Mouse (Mus musculus): ENCODE results near the gene Becn1. TPM values are rescaled to one million over a fixed set of nuclear protein-coding genes. Genes with fewer than 3 reads are reported as not detected.

Gene Becn1
- polyA plus RNA-seq, 1 experiment from 2014 or later, result 175 TPM

DNA sequence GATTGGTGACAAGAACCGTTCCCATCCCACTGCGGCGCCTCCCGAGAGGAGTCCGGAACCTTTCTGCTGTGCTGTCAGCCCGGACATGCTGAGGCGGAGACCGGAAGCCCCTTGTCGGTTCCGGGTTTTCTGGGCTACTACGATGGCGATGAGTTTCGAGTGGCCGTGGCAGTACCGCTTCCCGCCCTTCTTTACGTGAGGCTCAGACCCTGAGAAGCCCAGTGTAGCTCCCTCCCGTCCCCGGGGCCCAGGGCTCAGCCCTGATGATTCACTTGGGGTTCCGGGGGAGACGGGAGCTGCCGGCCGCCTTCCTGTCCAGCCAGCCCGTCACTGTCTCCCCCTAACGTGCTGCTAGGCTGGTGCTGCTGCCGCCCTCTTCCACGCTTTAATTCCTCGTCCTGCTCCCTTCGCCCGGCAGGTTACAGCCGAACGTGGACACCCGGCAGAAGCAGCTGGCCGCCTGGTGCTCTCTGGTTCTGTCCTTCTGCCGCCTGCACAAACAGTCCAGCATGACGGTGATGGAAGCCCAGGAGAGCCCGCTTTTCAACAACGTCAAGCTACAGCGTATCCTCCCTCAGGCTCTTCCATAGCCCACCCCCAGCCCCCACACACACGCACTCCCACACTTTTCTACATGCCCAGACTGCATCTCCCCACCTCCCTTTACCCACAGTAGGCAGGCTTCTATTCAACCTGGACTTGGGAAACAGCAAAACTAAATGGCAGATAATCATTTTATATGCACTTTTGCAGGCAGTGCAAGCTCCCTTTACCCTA, 48.3 kb downstream of the Becn1 start, which contains the start of gene Vps25:
Gene Vps25, plus strand, starts transcription at position 95 of the 777 bp plus-strand sequence.
- H3K27ac ChIP-seq (ENCODE audit: low read depth, low read length), result peak within 1 kb of the TSS; percentile 89
- ATAC-seq, result peak; percentile 93
- under 1% methylated on average over 40 of the region's 40 CpGs for WGBS
- H3K9me3 ChIP-seq (ENCODE audit: control insufficient read depth, low read length), result no peaks in the 10 kb centered on the region
- peaks cover 13% of the 10 kb centered on the region for H3K4me1 ChIP-seq (ENCODE audit: control insufficient read depth, insufficient read depth, low read depth, low read length)
- peak within 1 kb of the TSS; percentile 92 for H3K9ac ChIP-seq (ENCODE audit: low read depth, low read length)
- peak within 1 kb of the TSS; percentile 92 for H3K4me2 ChIP-seq (ENCODE audit: low read length)
- H3K27me3 ChIP-seq (replicated peaks; ENCODE audit: control insufficient read depth, insufficient read depth, low read length), result no peaks in the 10 kb centered on the region
- H3K4me3 ChIP-seq (ENCODE audit: low read length), result peak within 1 kb of the TSS; percentile 65
- H3K36me3 ChIP-seq (ENCODE audit: control insufficient read depth, insufficient read depth, low read length), result no peaks in the 10 kb centered on the region

DNA sequence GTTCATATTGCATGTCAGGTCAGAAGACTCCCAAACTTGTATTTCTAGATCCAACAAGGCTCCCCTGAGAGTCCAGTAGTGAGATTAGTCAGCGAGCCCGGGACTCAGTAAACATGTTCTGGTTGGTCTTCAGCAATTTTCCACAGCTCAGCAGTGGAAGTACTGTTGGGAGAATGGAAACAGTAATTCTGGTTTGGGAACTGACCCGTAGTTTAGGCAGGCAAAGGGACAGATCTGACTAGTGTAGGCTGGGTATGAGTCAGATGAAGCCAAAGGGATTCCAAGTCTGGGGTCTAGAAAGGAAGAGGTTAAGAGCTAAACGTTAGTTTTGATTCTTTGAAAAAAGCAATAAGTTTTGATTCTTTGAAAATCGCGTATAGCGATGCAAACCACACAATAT, 49.1 kb downstream of the Becn1 start:
- Histone ChIP-seq H3K4me3 (ENCODE audit: low read length) (peak overlapping the region; percentile 65), H3K27me3 (replicated peaks; ENCODE audit: control insufficient read depth, insufficient read depth, low read length) (no peaks in the 10 kb centered on the region; the same call in 1 of the 2 replicates), H3K9me3 (ENCODE audit: control insufficient read depth, low read length) (no peaks in the 10 kb centered on the region), H3K9ac (ENCODE audit: low read depth, low read length) (peak overlapping the region; percentile 92), H3K36me3 (ENCODE audit: control insufficient read depth, insufficient read depth, low read length) (no peaks in the 10 kb centered on the region), H3K4me1 (ENCODE audit: control insufficient read depth, insufficient read depth, low read depth, low read length) (peaks cover 13% of the 10 kb centered on the region), H3K27ac (ENCODE audit: low read depth, low read length) (peak overlapping the region; percentile 72; the same call in 1 of the 2 replicates), H3K4me2 (ENCODE audit: low read length) (peak overlapping the region; percentile 92)
- 15% methylated on average over 7 of the region's 7 CpGs for WGBS
- ATAC-seq, result no peak

DNA sequence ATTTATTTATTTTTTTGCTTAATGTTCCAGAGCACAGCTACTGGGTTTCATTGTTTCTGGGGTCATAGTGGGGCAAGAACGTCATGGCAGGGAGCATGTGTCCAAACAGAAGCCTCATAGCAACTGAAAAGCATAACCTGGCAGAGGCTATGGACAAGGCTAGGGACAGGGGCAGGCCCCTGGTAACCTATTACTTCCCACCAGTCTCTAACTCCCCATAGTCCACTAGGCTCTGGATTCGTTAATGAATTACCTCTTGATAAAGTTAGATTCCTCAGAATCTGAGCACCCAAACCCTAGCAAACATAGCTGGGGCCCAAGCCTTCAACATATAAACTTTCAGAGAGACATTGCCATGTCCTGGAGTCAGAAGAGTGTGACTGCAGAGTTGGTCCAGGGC, 51.1 kb downstream of the Becn1 start:
- Histone ChIP-seq H3K27me3 (replicated peaks; ENCODE audit: control insufficient read depth, insufficient read depth, low read length) (peaks cover 11% of the 10 kb centered on the region), H3K4me3 (ENCODE audit: low read length) (no peak overlapping the region), H3K36me3 (ENCODE audit: control insufficient read depth, insufficient read depth, low read length) (no peaks in the 10 kb centered on the region), H3K9me3 (ENCODE audit: control insufficient read depth, low read length) (no peaks in the 10 kb centered on the region), H3K27ac (ENCODE audit: low read depth, low read length) (no peak overlapping the region), H3K4me1 (ENCODE audit: control insufficient read depth, insufficient read depth, low read depth, low read length) (peaks cover 16% of the 10 kb centered on the region), H3K4me2 (ENCODE audit: low read length) (no peak overlapping the region), H3K9ac (ENCODE audit: low read depth, low read length) (no peak overlapping the region)
- ATAC-seq, result no peak
- WGBS, result 73% methylated on average over 2 of the region's 2 CpGs

DNA sequence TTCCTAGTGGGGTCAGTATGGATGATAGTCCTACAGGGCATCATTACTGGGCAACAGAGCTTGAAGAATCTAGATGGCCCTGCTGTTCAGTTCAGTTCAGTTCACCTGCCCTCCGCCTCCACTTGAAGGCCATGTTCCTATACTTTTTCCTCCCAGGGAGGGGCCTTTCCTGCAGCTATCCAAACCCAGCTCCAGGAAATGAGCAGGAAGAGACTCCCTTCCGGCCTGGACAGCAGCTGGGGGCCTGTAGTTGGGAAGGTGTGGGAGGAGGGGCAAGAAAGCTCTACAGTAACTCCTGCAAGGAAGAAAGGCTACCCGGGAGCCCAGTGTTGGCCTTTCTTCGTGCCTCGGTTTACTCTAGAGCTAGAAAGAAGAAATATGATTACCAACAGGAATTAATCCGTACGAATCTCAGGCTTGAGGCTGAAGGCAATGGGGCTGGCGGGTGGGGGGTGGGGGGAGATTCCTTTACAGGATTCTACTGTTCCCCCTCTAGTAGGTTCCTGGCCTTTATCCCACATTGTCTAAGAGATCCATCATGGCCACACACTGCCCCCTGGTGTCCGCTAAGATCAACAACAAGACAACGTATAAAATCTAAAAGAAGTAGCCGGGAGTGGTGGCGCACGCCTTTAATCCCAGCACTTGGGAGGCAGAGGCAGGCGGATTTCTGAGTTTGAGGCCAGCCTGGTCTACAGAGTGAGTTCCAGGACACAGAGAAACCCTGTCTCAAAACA, 53.7 kb downstream of the Becn1 start:
- WGBS, result 35% methylated on average over 14 of the region's 14 CpGs
- peaks cover 23% of the 10 kb centered on the region for H3K27me3 ChIP-seq (replicated peaks; ENCODE audit: control insufficient read depth, insufficient read depth, low read length)
- H3K36me3 ChIP-seq (ENCODE audit: control insufficient read depth, insufficient read depth, low read length), result no peaks in the 10 kb centered on the region
- no peak overlapping the region for H3K4me3 ChIP-seq (ENCODE audit: low read length)
- peak overlapping the region; percentile 0; the same call in 1 of the 2 replicates for H3K4me2 ChIP-seq (ENCODE audit: low read length)
- ATAC-seq, result no peak
- H3K4me1 ChIP-seq (ENCODE audit: control insufficient read depth, insufficient read depth, low read depth, low read length), result peaks cover 12% of the 10 kb centered on the region
- H3K9ac ChIP-seq (ENCODE audit: low read depth, low read length), result no peak overlapping the region
- H3K27ac ChIP-seq (ENCODE audit: low read depth, low read length), result no peak overlapping the region
- no peaks in the 10 kb centered on the region for H3K9me3 ChIP-seq (ENCODE audit: control insufficient read depth, low read length)

DNA sequence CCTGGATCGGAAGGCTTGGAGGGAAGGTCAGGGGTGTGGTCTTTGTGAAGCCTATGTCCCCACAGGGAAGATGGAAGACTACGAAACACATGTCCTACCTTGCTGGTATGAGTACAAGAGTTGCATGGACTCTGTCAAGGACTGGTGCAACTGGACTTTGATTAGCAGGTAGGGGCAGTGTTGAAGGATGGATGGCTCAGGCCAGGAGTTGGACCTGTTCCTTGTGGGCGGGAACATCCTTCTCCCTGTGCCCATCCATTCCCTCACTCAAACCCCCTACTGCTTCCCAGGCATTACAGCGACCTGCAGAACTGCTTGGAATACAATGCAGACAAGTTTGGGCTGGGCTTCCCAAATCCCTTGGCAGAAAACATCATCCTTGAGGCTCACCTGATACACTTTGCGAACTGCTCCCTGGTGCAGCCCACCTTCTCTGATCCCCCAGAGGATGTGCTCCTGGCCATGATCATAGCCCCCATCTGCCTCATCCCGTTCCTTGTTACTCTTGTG, 54.5 kb downstream of the Becn1 start:
- H3K9ac ChIP-seq (ENCODE audit: low read depth, low read length), result no peak overlapping the region
- no peaks in the 10 kb centered on the region for H3K9me3 ChIP-seq (ENCODE audit: control insufficient read depth, low read length)
- H3K4me1 ChIP-seq (ENCODE audit: control insufficient read depth, insufficient read depth, low read depth, low read length), result peaks cover 7% of the 10 kb centered on the region
- H3K27me3 ChIP-seq (replicated peaks; ENCODE audit: control insufficient read depth, insufficient read depth, low read length), result peaks cover 23% of the 10 kb centered on the region
- 83% methylated on average over 6 of the region's 6 CpGs for WGBS
- H3K4me3 ChIP-seq (ENCODE audit: low read length), result peak overlapping the region; percentile 71; the same call in 1 of the 2 replicates
- H3K4me2 ChIP-seq (ENCODE audit: low read length), result peak overlapping the region; percentile 98
- no peaks in the 10 kb centered on the region for H3K36me3 ChIP-seq (ENCODE audit: control insufficient read depth, insufficient read depth, low read length)
- no peak overlapping the region for H3K27ac ChIP-seq (ENCODE audit: low read depth, low read length)
- ATAC-seq, result no peak

DNA sequence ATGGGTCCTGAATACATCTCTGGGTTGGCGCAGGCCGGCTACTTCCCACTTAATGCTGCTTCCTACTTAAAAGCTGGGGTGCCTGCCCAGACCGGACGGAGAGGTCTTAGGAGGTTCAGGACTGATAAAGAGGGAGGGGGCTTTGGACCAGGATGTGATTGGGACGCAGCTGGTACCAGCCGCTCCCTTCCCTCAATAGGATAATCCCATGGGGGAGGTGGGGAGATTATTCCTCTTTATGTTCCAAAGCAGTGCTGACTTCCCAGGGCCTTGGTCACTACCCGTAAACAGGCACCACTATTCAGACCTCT, 55.4 kb downstream of the Becn1 start:
- peak overlapping the region; percentile 98 for H3K4me2 ChIP-seq (ENCODE audit: low read length)
- H3K9me3 ChIP-seq (ENCODE audit: control insufficient read depth, low read length), result no peaks in the 10 kb centered on the region
- peak overlapping the region; percentile 88 for H3K9ac ChIP-seq (ENCODE audit: low read depth, low read length)
- no peaks in the 10 kb centered on the region for H3K36me3 ChIP-seq (ENCODE audit: control insufficient read depth, insufficient read depth, low read length)
- H3K4me3 ChIP-seq (ENCODE audit: low read length), result peak overlapping the region; percentile 71
- 7% methylated on average over 7 of the region's 7 CpGs for WGBS
- peak overlapping the region; percentile 61; the same call in 1 of the 2 replicates for H3K27ac ChIP-seq (ENCODE audit: low read depth, low read length)
- peaks cover 7% of the 10 kb centered on the region for H3K4me1 ChIP-seq (ENCODE audit: control insufficient read depth, insufficient read depth, low read depth, low read length)
- no peak for ATAC-seq
- peaks cover 23% of the 10 kb centered on the region for H3K27me3 ChIP-seq (replicated peaks; ENCODE audit: control insufficient read depth, insufficient read depth, low read length)

DNA sequence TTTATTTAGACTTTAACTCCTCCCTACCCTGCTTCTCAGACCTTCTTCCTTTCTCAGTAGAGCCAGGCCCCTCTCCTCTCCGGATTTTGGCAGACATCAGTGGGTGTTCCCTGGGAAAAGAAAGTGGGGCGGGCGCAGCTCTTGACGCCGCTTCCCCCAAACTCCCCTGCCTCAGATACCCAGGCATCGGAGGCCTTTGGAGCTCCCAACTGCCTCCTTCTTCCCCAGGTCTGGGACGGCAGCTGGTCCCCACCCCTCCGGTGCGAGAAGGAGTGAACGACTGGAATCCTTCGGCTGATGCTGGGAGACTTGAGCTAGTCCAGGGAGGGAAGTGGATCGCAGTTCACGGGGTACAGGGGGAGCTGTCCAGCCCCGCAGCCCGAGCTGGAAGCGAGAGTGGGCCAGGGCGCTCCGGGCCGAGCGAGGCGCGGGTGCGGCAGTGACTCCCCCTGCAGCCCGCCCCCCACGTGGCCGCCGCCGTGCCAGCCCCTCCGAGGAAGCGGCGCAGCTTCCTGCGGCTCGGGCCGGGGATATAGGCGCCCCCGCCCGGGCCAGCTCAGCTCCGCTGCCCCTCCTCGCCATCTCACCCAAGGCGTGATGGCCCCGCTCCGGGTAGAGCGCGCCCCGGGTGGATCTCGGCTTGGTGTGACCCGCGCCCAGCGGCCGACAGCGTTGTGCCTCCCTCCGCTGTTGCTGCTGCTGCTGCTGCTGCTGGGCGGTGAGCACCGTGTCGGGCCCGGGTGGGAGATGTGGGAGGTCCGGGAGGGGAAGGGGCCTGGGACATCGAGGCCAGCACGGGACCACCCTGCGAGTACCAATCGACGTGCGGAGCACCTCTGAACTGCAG, 56.0 kb downstream of the Becn1 start, which contains the start of gene Ramp2:
Gene Ramp2, plus strand, starts transcription at position 174 of the 847 bp plus-strand sequence.
- Histone ChIP-seq H3K9ac (ENCODE audit: low read depth, low read length) (peak within 1 kb of the TSS; percentile 88), H3K27me3 (replicated peaks; ENCODE audit: control insufficient read depth, insufficient read depth, low read length) (peaks cover 23% of the 10 kb centered on the region), H3K4me1 (ENCODE audit: control insufficient read depth, insufficient read depth, low read depth, low read length) (peaks cover 7% of the 10 kb centered on the region), H3K4me3 (ENCODE audit: low read length) (peak within 1 kb of the TSS; percentile 71), H3K4me2 (ENCODE audit: low read length) (peak within 1 kb of the TSS; percentile 98), H3K27ac (ENCODE audit: low read depth, low read length) (peak within 1 kb of the TSS; percentile 61; the same call in 1 of the 2 replicates), H3K36me3 (ENCODE audit: control insufficient read depth, insufficient read depth, low read length) (no peaks in the 10 kb centered on the region), H3K9me3 (ENCODE audit: control insufficient read depth, low read length) (no peaks in the 10 kb centered on the region)
- peak; percentile 86 for ATAC-seq
- under 1% methylated on average over 46 of the region's 63 CpGs for WGBS

DNA sequence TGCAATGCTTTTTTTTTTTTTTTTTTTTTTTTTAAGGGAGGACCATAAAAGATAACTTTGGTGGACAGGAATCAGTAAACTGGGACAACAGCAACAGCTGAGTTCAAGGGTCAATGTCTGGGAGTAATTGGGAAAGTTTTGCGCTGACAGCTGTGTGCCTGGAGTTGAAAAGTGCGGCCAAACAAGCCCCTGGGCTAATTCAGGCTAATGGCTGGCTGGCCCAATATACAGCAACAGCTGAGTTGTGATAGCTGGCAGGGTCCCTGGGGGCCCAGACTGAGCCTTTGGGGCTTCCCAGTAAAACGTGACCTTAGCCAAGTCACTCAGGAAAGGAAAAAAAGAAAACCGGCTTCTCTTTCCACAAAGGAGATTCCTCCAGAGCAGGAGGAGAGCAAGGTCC, 57.0 kb downstream of the Becn1 start:
- WGBS, result 42% methylated on average over 4 of the region's 4 CpGs

More for the DNA sequence above, 57.0 kb downstream of the Becn1 start:
- ATAC-seq, result no peak
- no peak overlapping the region for H3K9ac ChIP-seq (ENCODE audit: low read depth, low read length)
- no peaks in the 10 kb centered on the region for H3K36me3 ChIP-seq (ENCODE audit: control insufficient read depth, insufficient read depth, low read length)
- no peak overlapping the region; the same call in 1 of the 2 replicates for H3K4me3 ChIP-seq (ENCODE audit: low read length)
- no peaks in the 10 kb centered on the region for H3K9me3 ChIP-seq (ENCODE audit: control insufficient read depth, low read length)
- no peak overlapping the region for H3K27ac ChIP-seq (ENCODE audit: low read depth, low read length)
- H3K4me2 ChIP-seq (ENCODE audit: low read length), result no peak overlapping the region; the same call in 1 of the 2 replicates
- H3K4me1 ChIP-seq (ENCODE audit: control insufficient read depth, insufficient read depth, low read depth, low read length), result peaks cover 7% of the 10 kb centered on the region
- peaks cover 23% of the 10 kb centered on the region for H3K27me3 ChIP-seq (replicated peaks; ENCODE audit: control insufficient read depth, insufficient read depth, low read length)
